Mouse (Mus musculus): ENCODE data around the gene Spink4.

DNA sequence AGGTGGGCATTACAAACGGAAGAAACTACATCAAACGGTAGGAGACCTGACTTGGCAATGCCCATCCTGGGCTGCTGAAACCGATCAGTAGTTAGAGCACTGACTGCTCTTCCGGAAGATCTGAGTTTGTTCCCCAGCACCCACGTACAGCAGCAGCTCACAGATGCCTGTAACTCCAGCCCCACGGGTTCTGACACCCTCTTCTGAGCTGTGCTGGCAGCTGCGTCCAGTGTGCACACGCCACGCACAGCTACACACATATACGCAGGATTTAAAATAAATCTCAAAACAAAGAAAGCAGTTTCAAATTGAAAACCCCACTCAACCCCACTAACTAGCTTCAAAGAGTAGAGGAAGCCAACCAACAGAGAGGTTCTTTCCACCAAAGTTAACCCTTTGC, 36.7 kb upstream of the Spink4 start:
- TF ChIP-seq NANOG (IDR thresholded peaks at IDR 0.05; ENCODE audit: borderline replicate concordance, low read length) (no peak), CTCF (conservative IDR thresholded peaks at IDR 0.05; ENCODE audit: low read length) (no peak), POU5F1 (IDR thresholded peaks at IDR 0.05; ENCODE audit: borderline replicate concordance, low read length) (no peak)

Measured in E14TG2a.4 (cell line).